Mouse (Mus musculus): ENCODE data around the gene Ank2. TPM values are rescaled to one million over a fixed set of nuclear protein-coding genes. Genes with fewer than 3 reads are reported as not detected.

Ank2 gene
- polyA plus RNA-seq, 1 experiment from 2014 or later: 0.46 TPM

DNA sequence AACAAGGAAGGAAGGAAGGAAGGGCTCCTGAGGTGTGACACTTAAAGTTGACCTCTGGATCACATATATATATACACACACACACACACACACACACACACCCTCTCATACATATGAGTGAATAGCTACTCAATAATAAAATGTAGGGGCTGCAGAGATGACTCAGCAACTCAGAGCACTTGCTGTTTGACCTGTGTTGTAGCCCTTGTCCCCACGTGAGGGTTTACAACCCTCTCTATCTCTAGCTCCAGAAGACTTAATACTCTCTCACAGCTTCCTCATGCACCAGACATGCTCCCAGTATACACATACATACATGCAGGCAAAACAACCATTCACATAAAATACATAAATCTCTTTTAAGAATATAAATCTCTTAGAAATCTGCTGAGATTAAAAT is 369.4 kb downstream of the Ank2 start:
- Histone ChIP-seq H3K4me3 (ENCODE audit: inconsistent target) (no peak overlapping the region), H3K27ac (no peak overlapping the region), H3K79me2 (ENCODE audit: inconsistent target) (no peaks in the 10 kb centered on the region), H3K36me3 (ENCODE audit: inconsistent target) (no peaks in the 10 kb centered on the region)
- WGBS (ENCODE audit: missing documents): 67% methylated on average over 1 of the region's 1 CpGs

DNA sequence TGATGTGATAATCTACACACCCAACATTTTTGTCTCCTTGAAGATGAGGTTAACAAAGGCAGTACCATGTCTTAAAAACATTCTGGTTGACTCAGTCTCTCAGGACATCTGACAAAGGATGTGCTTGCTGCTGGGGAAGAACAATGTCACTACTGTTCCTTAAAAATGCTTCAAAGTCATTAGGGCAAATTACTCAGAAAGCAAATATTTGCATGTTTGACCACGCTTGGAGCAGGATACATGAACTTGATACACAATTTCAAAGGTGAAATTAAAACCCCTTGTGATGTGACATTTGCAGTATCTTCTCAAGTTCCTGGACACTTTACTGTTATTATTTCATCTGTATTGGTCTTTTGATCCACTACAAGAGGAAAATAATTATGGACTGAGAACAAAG is 371.5 kb downstream of the Ank2 start:
- H3K27ac ChIP-seq: no peak overlapping the region
- WGBS (ENCODE audit: missing documents): 100% methylated on average over 1 of the region's 1 CpGs
- no peaks in the 10 kb centered on the region for H3K79me2 ChIP-seq (ENCODE audit: inconsistent target)

DNA sequence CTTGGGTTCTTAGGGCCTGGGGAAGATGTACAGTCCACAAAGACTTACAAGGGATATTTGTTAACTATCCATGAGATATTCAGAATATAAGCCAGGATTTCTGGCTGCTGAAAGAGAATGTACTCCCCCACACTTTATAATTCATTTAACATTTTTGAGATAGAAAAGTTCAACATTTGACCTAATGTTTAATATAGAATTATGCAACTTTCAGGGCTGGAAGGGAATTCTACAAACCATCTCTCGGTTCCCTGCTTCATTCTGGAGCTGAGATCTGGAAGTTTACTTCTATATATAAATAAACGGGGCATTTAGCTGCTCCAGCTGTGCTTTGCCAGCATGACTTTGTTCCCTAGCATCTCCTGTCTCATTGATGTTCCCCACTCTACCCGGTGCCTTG is 372.9 kb downstream of the Ank2 start:
- Histone ChIP-seq H3K36me3 (ENCODE audit: inconsistent target) (no peaks in the 10 kb centered on the region), H3K79me2 (ENCODE audit: inconsistent target) (no peaks in the 10 kb centered on the region), H3K4me3 (ENCODE audit: inconsistent target) (no peak overlapping the region), H3K27ac (no peak overlapping the region)
- WGBS (ENCODE audit: missing documents): 84% methylated on average over 3 of the region's 3 CpGs

More for the DNA sequence above, 371.5 kb downstream of the Ank2 start:
- Histone ChIP-seq H3K4me3 (ENCODE audit: inconsistent target) (no peak overlapping the region), H3K36me3 (ENCODE audit: inconsistent target) (no peaks in the 10 kb centered on the region)

DNA sequence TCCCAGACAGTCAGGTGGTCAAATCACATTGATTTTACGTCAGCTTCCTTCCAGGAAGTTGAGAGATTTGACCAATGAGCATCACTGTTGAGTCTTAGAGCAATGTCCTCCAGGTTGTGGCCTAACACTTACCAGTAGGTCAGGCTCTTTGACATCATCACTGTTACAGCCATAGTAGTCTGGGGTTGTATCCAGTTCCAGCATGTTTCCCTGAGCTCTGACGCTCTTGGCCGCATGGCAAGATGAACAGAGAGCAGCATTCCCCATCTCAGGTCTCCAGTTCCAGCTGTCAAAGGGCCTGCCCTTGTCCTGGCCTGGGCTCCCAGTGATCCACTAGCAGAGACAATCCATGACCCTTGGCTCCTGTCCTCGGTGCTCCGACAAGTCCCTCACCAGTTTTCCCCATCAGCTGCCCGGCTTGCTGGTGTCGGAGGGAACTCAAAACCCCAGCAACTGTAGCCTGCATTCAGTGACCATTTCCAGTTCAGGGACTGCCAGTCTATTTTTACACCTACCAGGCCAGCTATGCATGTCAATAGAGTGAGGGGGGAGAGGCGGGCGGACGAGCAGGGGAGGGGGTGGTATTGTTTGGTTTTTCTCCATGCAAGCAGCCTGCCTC is 374.7 kb downstream of the Ank2 start:
- Histone ChIP-seq H3K4me3 (ENCODE audit: inconsistent target) (no peak overlapping the region), H3K36me3 (ENCODE audit: inconsistent target) (no peaks in the 10 kb centered on the region), H3K79me2 (ENCODE audit: inconsistent target) (no peaks in the 10 kb centered on the region), H3K27ac (no peak overlapping the region)
- 87% methylated on average over 9 of the region's 10 CpGs for WGBS (ENCODE audit: missing documents)

DNA sequence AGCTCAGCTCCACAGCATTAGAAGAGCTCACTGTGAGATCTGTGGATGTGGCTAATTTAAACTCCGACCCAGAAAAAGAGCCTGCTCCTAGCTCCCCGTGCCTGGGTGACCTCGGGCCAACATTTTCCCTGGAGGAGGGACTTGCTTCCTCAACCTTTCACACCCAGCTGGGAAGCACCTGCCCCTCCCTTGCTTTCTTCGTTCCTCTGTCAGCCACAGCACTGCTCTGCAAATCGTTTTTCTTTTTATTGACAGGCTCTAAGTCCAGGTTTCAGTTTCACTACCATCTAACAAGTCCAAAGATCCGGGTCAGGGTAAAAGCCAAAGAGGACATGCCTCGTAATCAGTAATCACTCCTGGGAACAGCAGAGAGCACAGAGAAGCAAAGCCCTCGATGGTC is 375.8 kb downstream of the Ank2 start:
- Histone ChIP-seq H3K27ac (no peak overlapping the region), H3K36me3 (ENCODE audit: inconsistent target) (no peaks in the 10 kb centered on the region), H3K79me2 (ENCODE audit: inconsistent target) (no peaks in the 10 kb centered on the region), H3K4me3 (ENCODE audit: inconsistent target) (no peak overlapping the region)
- WGBS (ENCODE audit: missing documents): 11% methylated on average over 8 of the region's 8 CpGs

DNA sequence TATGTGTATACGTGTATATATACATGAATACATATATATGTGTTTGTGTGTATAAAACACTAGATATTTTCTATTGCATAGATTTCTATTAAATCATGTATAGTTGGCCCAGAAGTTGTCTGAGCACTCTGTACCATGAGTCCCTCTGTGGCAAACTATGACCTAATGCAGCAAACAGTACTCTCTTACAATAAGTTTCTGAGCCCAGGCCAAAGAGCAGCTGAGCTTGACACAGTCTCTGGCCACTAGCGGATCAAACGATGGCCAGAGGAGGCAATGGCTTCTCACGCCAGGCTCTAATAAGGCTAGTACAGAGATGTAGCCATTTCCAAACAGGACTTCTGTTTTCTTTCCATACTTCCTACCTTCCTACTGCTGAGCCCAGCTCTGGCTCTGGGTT is 380.4 kb downstream of the Ank2 start:
- no peak overlapping the region for H3K27ac ChIP-seq
- no peaks in the 10 kb centered on the region for H3K36me3 ChIP-seq (ENCODE audit: inconsistent target)
- H3K4me3 ChIP-seq (ENCODE audit: inconsistent target): no peak overlapping the region
- 96% methylated on average over 3 of the region's 4 CpGs for WGBS (ENCODE audit: missing documents)
- H3K79me2 ChIP-seq (ENCODE audit: inconsistent target): no peaks in the 10 kb centered on the region

DNA sequence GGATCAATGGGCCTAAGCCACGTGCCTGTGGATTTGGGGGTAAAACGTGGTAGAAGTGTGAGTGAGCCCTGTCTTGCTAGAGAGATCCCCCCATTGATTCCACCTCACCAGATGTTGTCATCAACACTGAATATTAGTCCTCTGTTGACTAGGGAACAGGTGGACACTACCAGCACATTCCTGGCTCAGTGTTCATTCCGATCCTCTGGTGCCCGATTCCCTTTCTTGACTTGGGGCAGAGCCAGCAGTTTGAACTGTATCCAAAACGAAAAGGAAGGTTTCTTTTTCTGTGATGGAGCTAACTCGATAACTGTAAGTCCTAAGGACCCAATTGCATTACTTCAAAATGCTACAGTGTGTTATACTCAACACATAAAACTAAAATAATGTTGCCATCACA is 382.9 kb downstream of the Ank2 start:
- no peak overlapping the region for H3K27ac ChIP-seq
- 81% methylated on average over 6 of the region's 6 CpGs for WGBS (ENCODE audit: missing documents)
- no peaks in the 10 kb centered on the region for H3K36me3 ChIP-seq (ENCODE audit: inconsistent target)
- H3K79me2 ChIP-seq (ENCODE audit: inconsistent target): no peaks in the 10 kb centered on the region
- no peak overlapping the region for H3K4me3 ChIP-seq (ENCODE audit: inconsistent target)

DNA sequence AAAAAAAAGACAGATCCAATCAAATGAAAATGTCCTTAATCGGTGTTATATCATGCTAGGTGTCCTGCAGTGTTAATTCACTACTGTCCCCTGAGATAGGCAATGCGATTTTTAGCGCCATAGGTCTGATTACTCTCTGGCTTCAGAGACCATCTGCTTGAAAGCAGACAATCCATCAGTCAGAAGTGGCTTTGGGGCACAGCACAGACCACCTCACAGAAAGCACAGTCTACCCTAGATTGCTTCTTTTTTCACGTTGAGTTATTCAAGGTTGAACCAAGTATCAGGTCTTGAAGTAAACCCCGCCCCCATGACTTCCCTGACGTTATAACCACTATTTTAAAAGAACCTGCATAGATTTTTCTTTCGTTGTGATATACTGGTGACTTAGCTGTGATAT is 385.9 kb downstream of the Ank2 start:
- WGBS (ENCODE audit: missing documents): 90% methylated on average over 7 of the region's 7 CpGs
- Histone ChIP-seq H3K27ac (no peak overlapping the region), H3K79me2 (ENCODE audit: inconsistent target) (no peaks in the 10 kb centered on the region), H3K4me3 (ENCODE audit: inconsistent target) (no peak overlapping the region), H3K36me3 (ENCODE audit: inconsistent target) (no peaks in the 10 kb centered on the region)

DNA sequence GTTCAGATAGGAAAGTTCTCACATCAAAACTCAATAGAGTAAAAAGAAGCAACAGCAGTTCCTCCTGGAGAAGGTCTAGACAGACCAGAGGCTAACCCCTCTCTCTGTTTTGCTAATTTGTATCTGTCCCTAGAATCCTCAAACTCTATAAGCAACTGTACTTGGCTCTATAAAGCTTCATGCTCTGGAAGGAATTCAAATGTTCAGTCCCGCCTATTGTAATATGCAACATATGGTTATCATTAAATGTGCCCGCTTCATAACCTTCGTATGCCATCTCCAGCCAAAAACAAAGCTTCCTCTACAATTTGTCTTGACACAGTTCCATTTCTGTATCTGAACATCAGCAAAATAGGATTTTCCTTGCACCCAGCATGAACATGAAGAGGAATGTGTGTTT is 389.7 kb downstream of the Ank2 start:
- no peaks in the 10 kb centered on the region for H3K36me3 ChIP-seq (ENCODE audit: inconsistent target)
- no peak overlapping the region for H3K27ac ChIP-seq
- 96% methylated on average over 3 of the region's 3 CpGs for WGBS (ENCODE audit: missing documents)
- no peak overlapping the region for H3K4me3 ChIP-seq (ENCODE audit: inconsistent target)
- no peaks in the 10 kb centered on the region for H3K79me2 ChIP-seq (ENCODE audit: inconsistent target)

DNA sequence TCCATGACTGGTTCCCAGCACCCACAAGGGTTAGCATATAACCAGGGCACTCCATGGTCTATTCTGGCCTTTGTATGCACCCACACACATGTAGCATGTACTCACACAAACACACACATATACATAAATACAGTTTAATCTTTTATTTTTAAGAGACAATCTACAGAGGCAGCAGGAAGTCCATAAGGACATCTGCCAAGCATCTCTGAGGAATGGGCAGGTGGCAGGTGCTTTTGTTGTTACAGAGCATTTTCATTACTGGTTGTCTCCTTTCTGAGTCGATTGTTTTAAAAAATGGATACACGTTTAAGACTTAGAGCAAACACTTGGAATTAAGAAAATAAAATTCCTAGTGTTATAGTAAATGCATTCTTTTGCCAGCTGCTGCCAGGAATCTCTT is 390.7 kb downstream of the Ank2 start:
- Histone ChIP-seq H3K27ac (no peak overlapping the region), H3K4me3 (ENCODE audit: inconsistent target) (no peak overlapping the region), H3K79me2 (ENCODE audit: inconsistent target) (no peaks in the 10 kb centered on the region), H3K36me3 (ENCODE audit: inconsistent target) (no peaks in the 10 kb centered on the region)
- 85% methylated on average over 2 of the region's 2 CpGs for WGBS (ENCODE audit: missing documents)

DNA sequence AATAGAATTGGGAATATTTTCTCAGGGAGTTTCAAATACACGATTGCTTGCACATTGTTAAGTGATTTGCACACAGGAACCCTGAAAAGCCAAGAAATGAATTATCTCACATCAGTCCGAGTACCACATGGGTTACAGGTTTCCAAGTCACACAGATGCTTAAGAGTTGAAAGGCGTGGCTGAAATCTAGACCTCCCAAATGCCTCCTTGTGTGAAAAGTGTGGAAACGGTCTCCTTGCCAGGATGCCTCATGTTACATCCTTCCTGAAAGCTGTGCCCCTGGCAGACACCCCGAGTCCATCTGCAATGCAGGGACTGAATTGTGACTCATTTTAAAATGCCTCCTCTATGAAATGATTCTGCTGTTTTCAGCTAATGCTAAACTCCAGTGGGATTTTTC is 391.9 kb downstream of the Ank2 start:
- H3K27ac ChIP-seq: no peak overlapping the region
- no peaks in the 10 kb centered on the region for H3K79me2 ChIP-seq (ENCODE audit: inconsistent target)
- no peaks in the 10 kb centered on the region for H3K36me3 ChIP-seq (ENCODE audit: inconsistent target)
- 78% methylated on average over 5 of the region's 5 CpGs for WGBS (ENCODE audit: missing documents)
- no peak overlapping the region for H3K4me3 ChIP-seq (ENCODE audit: inconsistent target)

DNA sequence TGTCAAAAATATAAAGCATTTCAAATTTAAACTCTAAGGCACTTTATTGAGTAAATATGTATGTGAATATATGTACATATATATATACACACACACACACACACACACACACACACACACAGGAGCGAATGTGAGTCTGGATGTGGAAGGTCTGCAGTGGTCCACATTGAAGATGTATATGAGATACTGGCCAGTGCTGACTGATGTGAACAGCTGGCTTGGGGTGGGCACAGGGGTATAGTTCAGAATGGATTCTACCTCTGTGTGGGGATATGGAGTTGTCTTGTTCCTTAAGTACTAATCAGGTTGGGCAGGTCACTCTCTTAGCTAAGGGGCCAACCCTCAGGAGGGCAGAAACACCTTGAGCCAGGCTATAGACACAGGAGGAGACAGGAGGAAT is 397.8 kb downstream of the Ank2 start:
- no peaks in the 10 kb centered on the region for H3K36me3 ChIP-seq (ENCODE audit: inconsistent target)
- no peak overlapping the region for H3K27ac ChIP-seq
- WGBS (ENCODE audit: missing documents): no CpG with 5 or more reads among the region's 1 CpGs
- H3K79me2 ChIP-seq (ENCODE audit: inconsistent target): no peaks in the 10 kb centered on the region
- H3K4me3 ChIP-seq (ENCODE audit: inconsistent target): no peak overlapping the region

DNA sequence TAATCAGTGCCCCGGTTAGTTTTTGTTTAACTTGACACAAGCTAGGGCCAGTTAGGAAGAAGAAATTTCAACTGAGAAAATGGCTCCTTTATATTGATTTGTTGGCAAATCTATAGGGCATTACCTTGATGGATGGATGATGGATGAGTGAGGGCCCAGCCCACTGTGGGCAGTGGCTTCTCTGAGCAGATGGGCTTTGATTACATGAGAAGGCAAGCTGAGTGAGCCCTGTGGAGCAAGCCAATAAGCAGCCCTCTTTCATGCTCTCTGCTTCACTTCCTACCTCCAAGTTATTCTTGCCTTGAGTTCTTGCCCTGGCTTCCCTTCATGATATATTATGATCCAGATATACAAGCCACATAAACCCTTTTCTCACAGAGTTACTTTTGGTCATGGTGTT is 401.4 kb downstream of the Ank2 start:
- H3K4me3 ChIP-seq (ENCODE audit: inconsistent target): no peak overlapping the region
- H3K27ac ChIP-seq: no peak overlapping the region
- 88% methylated on average over 1 of the region's 1 CpGs for WGBS (ENCODE audit: missing documents)
- no peaks in the 10 kb centered on the region for H3K79me2 ChIP-seq (ENCODE audit: inconsistent target)
- no peaks in the 10 kb centered on the region for H3K36me3 ChIP-seq (ENCODE audit: inconsistent target)

DNA sequence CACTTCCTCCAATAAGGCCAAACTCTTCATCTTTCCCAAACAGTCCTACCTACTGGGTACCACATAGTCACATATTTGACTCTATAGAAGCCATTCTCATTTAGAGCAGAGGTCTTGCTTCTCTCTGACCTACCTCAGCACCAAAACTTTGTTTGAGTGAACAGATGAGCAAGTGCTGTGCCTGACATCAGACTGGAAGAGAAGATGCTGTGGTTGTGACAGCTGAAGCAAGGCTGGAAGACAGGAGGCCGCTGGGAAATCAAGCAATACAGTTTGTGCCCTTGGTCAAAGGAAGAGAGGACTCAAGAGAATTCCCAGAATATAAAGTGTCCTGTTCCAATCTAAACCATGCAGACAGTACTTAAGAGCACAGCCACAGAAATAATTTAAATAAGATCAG is 402.0 kb downstream of the Ank2 start:
- no peaks in the 10 kb centered on the region for H3K79me2 ChIP-seq (ENCODE audit: inconsistent target)
- no peaks in the 10 kb centered on the region for H3K36me3 ChIP-seq (ENCODE audit: inconsistent target)
- no peak overlapping the region for H3K4me3 ChIP-seq (ENCODE audit: inconsistent target)
- H3K27ac ChIP-seq: no peak overlapping the region
- WGBS (ENCODE audit: missing documents): 83% methylated on average over 1 of the region's 1 CpGs

DNA sequence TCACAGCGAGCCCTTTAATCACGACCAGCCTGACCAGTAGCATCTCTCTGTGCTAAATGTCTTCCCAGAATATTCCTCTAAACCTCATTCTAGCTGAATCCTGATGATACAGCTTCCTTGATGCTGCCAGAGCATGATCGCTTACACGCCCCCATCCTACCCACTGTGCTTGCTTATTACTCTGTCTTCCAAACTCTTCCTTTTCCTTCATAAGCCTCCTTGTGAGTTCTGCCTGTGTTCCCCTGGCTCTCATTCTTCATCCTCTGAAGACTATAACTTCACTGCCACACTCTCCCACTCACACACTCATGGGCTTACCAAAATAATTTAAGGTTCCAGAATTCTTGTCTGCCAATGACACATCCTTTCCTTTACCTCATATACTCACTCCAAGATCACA is 405.5 kb downstream of the Ank2 start:
- 86% methylated on average over 4 of the region's 4 CpGs for WGBS (ENCODE audit: missing documents)
- Histone ChIP-seq H3K36me3 (ENCODE audit: inconsistent target) (no peaks in the 10 kb centered on the region), H3K79me2 (ENCODE audit: inconsistent target) (no peaks in the 10 kb centered on the region), H3K27ac (no peak overlapping the region), H3K4me3 (ENCODE audit: inconsistent target) (no peak overlapping the region)

DNA sequence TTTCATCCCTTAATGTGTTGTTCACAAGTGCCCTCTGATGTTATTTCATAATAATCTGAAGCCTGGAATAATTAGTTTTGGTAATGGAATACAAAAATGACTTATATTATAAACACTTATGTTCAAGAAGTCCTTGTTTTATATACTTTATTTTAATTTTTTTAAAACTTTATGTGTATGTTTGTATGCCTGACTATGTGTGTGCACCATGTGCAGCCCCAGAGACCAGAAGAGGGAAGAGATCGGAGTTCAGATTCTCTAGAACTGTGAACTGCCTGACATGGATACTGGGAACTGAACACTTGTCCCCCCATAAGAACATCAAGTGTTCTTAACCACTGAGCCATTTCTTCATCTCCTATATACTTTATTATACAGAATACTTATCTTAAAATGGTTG is 411.6 kb downstream of the Ank2 start:
- Histone ChIP-seq H3K36me3 (ENCODE audit: inconsistent target) (no peaks in the 10 kb centered on the region), H3K4me3 (ENCODE audit: inconsistent target) (no peak overlapping the region), H3K27ac (no peak overlapping the region), H3K79me2 (ENCODE audit: inconsistent target) (no peaks in the 10 kb centered on the region)
- 90% methylated on average over 1 of the region's 1 CpGs for WGBS (ENCODE audit: missing documents)
